Mouse (Mus musculus): Measurements from ENCODE around the gene Cry2.

Gene Cry2

DNA sequence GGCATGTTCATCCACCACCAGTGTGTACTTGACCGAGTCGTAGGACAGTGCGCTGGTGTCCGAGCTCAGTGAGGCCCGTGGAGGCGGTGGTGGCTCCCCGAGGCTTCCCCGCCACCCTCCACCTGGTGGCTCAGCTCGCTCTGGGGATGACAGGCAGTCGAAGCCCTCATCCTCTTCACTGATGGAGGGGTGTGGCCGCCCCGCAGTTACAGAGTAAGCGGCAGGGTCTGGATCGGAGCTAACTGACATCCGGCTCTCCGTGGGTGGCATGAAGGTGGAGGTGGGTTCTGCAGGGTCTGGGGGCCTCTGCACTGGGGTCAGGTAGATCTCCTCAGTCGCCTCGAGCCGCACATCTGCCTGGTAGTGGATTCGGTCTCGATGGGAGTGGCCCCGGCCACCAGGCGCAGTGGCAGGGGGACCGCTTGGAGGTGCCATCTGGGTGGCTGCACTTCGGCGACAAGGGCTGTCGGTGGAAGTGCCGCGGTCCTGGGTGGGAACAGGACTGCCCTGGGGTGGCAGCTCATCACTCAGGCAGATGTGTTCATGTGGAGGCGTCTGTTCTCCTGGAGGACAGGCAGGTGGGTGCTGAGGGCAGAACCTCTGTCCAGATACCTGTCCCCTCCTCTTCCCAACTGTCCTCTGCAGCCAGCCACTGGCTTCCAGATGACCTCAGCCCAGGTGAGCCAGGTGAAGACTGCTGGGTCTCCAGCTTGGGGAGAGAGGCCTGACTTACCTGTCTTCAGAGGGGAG, 46.8 kb downstream of the Cry2 start:
- no peak for DNase-seq

DNA sequence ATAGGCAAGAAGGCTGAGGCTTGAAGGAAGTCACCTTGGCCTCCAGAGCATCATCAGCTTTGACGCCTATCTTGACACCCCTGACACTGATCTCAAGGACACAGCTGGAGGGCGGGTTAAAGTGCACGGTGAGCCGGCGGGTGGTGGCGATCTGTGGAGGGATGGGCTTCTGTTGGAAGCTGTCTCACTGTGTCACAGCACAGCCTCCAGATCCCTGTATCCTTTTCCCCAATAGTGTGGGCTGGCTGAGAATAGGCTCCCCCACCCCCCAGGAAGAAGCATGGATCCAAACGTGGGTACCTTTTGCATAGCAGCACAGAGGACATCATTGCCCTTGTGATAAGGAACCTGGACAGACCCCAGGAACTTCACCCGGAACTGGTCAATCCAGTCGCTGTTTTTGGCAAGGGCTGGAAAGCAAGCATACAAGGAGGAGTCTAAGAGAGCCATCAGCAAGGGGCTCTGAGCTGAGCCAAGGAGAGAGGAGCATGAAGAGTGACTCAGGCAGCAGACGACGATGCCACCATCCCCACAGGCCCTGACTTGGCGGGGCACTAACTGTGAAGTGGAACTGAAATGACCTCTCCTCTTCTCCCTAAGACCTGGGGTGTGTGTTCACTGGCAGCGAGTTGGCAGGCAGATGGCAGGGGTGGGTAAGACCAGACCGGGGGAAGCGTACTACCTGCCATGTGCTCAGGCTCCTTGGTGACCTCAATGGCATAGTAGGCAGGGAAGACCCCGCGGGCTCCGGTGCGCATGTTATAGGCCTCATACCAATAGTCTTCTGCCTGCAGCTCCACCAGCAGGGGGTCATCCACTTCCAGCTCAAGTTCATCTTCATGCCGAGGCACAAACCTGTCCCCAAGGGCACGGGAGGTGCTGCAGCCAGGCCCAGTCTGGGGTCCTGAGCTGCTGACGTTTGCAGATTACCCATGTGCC, 48.5 kb downstream of the Cry2 start:
- DNase-seq: no peak

DNA sequence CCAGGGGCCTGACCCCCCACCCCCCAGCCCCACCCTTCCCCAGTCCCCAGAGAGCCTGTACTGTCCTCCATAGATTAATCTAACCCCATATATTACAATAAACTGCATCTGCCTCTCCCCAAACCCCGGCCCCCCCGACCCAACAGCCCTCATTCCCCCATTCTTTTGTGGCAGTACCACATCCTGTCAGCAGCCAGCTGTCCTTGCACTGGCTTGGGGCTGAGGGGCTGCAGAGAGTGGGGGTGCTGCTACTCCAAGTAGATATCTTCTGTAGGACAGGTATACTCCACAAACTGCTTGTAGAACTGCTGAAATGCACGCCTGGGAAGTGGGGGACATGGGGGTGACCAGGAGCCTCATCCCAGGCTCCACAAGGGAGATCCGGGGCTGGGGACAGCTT, 49.7 kb downstream of the Cry2 start:
- no peak for DNase-seq

DNA sequence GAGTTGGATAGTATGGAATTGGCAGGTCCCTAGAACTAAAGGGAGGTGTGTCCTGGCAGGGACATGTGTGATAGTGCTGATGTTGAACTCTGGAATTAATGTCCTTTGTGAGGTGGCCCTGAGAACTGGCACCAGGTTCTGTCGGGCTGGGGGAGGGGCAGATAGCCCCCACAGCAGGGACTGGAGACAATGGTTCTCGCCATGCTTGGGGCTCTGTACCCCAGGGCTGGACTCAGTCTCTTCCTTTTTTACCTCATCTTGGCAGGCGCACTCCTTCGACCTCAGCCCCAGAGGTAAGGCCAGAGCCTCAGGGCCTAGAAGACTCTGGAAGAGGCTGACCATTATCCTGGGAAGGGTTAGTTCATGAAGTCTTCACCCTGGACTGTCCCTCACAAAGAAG, 51.1 kb downstream of the Cry2 start:
- no peak for DNase-seq

DNA sequence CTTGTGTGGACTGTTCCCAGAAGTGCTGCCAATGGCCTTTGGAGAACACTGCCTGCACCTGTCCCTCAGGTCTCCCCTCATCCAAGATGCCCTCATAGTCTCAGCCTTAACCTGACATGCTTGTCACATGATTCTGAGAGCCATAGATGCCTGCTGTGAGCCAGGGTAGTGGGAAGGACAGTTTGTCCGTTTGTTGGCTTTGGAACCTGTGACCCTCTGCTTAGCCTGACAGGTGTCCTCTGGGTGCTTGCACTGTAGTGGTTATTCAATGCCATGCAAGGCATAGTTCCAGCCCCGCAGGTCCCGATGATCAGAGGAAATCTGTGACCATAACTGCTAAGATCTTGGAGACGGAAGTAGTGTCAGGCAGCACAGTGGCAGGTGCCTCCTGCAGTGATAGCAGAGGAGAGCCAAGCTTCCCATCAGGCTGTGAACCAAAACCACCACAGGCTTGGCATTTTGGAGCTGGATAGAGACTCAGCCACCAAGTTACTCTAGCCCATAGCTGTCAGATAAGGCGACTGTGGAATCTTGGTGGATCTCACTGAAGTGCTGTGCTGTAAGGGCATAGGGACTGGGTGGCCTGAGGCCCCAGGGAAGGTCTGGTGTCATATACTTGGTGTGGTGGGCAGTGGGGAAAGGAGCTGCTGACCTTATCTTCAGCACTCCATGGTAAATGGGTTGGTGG, 51.8 kb downstream of the Cry2 start, which contains the start of gene 1700029I15Rik:
Gene 1700029I15Rik (plus strand): TSS at position 638 of the 688 bp plus-strand sequence.
- DNase-seq: no peak

DNA sequence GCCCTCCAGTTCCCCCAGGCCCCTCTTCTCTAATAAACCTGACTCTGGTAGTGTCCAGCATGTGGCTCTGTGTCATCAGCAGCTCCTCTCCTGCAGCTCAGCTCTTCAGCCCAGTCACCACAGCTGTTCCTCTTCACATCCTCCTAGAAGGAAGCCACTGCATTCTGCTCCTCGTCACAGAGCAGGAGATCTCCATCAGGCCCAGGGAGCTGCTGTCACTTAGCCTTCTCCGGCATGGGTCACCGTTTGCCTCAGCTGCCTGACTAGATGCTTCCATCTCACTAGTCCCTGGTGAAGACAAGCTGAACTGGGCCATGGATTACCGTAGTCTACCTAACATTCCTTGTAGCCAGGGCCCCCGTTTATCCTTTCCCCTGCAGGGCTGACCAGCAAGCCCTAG, 52.7 kb downstream of the Cry2 start:
- no peak for DNase-seq

DNA sequence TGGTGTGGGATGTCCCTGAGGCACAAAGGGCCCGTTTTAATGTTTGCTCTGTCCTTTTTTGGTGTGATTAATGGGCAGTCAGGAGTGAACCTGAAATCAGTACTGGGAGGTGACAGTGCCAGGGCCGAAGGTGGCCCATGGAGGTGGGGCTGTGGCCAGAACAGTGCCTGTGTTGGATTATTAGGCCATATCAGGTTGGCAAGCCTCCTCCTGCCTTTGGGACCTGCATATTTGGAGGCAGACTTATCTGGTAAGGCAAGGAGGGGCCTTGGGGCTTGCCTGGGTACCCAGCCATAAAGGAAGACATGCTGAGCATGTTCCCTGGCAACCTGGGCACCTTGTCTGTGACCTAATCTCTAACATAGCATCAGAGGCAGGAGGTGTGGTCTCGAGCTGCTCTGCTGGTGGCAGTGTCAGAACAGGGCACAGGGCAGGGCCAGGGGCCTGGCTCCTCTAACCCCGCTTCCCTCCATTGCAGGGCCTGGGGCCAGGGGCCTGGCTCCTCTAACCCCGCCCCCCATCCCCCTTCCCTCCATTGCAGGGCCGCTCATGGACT, 53.3 kb downstream of the Cry2 start:
- DNase-seq: no peak

DNA sequence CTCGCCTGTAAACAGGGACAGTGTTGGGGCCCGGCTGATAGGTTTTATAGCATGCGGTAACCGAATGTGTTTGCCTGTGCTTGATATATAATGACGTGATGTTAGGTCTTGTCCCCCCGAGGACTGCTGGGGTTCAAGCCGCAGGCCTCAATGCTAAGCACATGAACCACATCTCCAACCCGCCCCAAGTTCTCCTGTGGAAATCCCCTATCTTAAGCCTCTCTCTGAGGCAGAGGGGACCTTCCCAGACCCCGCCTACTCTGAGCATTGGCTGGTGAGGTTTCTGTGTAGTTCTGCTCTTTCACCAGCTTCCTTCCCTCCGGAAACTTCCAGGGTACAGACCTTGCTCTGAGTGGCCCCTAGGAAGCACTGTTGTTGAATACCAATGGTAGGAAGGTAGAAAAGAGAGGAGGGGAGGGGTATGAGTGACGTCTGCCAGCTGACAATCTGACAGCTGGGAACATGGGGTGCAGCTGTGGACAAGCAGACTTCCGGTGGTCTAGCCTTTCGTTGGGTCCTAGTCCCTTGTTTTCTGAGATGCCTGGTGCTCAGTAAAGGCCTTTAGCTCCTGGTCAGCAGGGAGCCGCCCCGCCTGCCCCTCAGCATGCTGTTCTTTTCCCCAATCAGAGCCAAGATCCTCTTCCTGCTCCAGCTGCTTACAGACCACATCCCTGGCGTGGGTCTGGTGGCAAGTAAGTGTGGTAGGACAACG, 53.9 kb downstream of the Cry2 start:
- DNase-seq: peak; percentile 32

DNA sequence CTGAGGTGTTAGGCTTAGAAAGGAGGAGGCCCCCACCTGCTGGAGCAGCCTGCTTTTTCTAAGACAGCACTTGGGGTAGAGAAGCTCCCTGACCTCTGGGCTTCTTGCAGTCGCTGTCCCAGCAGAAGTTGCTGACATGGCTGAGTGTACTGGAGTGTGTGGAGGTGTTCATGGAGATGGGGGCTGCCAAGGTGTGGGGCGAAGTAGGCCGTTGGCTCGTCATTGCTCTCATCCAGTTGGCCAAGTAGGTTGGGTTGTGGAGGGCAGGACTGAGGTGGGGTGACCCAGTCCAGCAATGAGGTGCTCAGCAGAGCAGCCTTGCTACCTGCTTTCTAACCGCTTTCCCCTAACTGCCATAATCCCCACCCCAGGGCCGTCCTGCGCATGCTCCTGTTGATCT, 56.5 kb downstream of the Cry2 start:
- no peak for DNase-seq

DNA sequence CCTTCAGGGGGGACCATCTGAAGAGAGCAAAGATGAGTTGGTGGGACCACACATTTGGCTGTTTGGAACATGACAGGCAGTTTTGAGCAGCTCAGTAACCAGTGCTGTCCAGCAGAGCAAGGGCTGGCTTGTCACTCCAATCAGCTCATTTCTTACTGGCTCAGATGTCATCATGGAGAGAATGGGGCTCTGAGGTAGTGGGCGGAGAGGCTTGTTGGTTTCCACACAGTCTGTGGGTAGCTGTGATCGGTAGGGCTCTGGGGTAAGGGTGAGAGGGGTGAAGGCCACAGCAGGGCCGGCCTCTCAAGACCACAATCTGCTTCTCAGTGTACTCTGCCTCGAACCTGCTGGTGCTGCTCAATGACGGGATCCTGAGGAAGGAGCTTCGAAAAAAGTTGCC, 57.5 kb downstream of the Cry2 start:
- no peak for DNase-seq

DNA sequence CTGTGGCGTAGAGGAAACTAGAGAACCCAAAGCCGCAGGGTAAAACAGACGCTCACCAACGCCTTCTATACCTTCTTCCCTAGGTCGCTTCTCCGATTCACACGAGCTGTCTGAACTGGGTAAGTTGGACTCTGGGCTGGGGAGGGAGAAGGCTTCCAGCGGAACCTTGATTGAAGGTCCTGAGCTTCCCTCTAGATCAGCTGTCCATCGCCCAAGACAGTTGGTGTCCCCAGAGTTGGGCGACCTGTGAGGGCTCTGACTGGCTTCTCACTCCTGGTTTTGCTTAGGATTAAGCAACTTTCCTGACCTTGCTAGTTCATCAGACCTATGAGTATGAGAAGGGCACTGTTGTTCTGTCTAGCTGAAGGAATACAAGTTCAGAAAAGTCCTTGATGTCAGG, 58.1 kb downstream of the Cry2 start:
- no peak for DNase-seq

DNA sequence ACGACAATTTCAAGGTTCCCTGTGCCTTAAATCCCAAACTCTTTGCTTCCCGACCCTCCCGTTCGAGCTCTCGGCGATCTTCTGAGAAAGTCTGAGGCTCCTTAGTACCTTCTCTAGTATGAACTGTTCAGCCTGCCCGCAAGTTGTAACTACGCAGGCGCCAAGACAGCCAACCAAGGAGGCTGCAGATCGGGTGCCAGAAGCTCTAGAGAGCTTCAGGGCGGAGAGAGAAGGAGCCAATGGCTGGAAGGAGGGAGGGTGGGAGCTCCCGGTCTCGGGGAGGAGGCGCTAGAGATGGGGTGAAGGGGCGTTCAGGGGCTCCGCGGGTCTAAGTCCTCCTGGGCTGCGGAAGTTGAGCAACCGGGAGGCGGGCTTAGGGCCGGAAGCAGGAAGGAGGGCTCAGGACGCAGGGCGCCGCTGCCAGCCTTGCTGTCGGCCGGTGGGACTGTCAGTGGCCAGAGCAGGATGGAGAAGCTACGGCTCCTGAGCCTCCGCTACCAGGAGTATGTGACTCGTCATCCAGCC, 58.7 kb downstream of the Cry2 start:
- peak; percentile 99 for DNase-seq

DNA sequence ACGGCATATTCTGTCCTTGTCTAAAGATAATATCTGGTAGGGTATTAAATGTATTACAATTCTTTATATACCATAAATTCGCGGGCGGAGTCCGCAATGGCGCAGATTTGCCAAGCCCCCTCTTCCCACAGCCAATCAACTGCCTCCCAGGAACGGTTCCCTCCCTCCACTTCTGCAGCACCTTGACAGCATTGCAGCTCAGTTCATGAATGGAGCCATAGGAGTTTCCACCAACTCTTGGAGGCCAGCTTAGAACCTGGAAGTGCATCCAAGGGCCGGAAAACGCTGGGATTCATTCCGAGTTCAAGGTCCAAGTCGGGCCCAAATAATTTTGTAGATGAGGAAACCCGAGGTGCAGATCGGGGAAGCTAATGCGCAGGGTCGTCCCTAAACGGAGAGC, 59.3 kb downstream of the Cry2 start, which contains the start of the genes Pex16 and Large2:
Gene Pex16 (plus strand): TSS at position 163 of the 400 bp plus-strand sequence.
Gene Large2 (minus strand): TSS at position 356 of the 400 bp plus-strand sequence.
- peak; percentile 57 for DNase-seq

DNA sequence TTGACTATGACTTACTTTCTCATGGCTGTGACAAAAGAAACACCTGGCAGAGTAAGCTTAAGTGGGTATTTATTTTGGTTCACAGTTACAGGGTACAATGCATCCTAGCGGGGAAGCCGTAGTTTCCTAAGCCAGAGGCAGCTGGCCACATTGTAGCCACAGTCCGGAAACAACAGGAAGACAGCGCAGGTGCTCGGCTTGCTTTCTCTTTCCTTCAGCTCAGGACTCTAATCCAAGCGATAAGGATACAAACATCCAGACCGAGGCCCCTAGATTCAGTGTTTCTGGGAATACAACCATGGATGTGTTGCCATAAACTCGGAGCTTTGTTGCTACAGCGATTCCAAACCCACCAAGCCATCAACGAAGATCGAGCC, 60.4 kb downstream of the Cry2 start:
- no peak for DNase-seq

DNA sequence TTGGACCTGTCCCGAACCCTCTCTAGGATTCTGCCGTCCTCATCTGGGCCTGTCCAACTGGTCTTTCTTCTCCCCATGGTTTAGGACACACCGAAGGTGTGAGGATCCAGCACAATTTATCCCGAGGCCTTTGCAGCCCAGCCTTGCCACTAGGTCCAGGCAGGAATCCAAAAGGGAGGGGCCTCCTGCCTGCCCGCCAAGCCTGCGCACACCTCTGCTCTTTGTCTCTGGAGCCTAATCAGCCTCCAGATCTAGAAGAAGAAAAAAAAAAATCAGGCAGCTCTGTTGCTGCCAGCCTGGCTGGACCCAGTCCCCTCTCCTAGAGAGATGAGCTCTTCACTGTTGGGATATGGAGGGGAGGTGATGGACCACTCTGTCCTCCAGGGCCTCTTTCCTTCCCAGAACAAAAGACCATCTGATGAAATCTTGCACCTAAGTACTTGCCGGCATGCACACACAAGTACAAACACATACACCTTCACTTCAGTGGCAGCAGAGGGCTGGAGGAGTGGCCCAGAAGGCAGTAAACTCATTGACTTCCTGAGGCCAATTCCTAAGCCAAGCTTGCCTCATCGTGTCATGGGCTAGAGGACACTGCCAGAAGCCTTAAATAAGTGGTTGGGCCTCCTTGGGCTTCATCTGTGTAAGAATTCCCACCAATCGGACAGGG, 60.9 kb downstream of the Cry2 start:
- DNase-seq: peak; percentile 80

DNA sequence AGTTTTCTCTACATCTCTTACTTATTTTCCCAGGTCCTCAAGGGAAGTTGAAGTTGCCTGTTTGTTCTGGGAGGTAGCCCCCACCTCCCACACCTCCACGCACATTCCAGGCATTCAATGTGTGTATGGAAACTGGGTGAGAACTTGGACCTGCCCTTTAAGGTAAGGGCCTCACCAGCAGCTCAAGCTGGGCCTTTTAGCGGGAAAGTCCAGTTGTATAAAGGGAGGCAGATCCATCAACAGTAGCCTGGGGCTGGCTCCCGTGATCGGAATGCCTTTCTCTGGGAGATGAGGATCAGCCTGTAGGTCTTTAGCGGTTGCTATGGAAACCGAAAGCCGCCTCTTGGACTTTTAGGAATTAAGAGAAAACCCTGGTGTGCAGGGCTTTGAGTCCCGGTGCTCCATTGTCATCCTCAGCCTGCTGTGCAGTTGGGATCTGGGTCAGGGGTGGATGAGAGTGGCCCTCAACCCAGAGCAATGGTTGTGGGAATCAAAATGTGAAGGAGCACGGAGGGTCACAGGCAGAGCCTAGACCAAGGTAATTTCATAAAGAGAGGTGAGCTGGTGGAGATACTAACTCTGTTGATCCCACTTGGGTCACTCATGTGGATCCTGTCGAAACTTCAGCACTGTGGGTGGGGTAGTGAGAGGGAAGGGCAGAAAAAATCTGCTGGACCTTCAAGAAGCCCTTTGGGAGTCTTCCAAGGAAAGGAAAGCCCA, 61.7 kb downstream of the Cry2 start:
- no peak for DNase-seq

DNA sequence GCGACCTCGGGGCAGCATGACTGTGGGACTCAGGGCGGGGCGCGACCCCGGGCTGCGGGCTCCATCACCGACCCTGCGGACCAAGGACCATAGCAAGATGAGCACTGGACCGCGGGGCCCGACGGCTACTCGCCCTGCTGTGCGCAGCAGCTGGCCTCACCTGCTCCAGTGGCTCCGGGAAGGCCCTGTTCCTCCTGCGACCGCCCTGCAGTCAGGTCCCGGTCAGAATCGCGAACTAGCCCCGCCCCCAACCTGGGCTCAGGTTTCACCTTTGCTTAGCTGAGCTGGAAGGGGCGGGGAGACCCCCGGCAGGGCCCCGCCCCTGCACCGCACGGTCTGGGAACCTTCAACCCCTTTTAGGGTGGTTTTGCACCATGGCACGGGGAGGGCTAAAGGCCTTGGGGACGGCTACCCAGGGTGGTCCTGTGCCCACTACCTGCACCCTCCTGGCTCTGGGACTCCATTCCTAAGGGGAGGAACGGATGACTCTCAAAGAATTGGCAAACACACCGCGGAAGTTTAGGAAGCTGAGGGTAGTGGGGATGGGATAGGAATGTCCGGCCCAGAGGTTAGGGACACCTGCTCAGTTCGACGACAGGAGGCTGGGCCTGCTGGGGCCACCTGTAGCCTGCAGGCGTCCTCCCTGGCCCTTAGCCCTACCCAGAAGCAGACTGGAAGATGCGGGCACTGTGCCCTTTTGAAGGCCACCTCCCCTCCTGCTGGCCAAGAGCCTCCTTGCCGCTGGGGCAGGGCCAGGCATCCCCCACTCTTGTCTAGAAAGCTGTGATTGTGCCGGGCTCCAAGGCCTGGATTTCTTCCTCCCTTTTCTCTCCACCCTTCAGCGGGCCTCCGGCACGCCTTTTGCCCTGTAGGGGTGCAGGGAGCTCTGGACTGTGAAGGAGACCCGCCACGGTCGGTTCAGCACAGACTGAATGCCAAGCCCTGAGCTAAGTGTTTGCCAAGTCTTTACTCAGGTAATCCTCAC, 62.7 kb downstream of the Cry2 start:
- peak; percentile 84 for DNase-seq

DNA sequence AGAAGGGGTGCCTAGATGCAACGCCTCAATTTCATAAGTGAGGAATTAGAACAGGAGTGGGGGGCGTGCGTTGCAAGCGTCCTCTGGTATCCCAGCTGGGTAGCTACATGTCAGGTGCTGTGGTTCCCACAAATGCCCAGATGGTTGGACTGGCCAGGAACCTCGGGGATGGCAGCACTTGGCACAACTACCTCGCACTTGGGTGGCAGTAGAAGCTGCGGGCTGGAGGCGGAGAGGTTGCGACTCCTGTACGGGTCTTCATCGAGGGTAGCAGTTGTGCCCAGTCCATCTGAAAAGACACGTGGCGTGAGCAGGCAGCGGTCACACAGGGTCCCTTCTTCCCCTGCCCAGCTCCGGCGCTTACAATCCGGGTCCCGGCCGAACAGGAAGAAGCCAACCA, 63.5 kb downstream of the Cry2 start:
- DNase-seq: no peak

DNA sequence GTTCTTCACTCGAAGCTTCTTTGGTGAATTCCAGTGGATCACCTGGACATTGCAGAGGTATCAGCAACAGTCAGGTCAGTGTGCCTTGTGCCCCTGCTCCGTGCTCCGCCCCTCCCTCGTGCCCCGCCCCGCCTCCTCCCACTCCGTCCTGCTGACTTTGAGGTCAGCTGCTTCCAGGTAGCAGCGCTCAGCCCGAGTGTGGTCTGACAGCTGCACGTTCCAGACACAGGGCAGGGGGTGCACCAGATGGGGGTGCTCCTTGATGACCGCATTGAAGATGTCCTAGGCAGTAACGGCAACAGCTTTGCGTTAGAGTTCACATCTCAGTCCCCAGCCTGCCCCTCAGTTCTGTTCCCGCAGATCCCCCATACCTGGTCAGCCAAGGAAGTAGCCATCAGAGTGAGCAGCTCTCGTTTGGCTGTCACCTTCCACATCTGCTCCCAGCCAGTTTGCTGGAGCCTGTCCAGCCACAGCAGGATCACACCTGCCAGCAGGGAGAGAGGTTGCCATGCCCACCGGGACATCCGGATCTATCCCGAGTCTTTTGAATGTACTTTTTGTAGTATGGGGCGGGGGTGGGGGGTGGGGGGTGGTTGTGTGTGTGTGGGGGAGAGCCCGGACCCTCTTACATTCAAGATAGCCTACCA, 66.3 kb downstream of the Cry2 start:
- no peak for DNase-seq

All from lung, postnatal 10 days (tissue).